Mouse (Mus musculus) thymus, adult 2 months (tissue): ENCODE measurements around the gene Gli3.

ENCODE experiments used
- CTCF ChIP-seq: fragments of 200-500 bp; IDR thresholded peaks from 2 replicates; pipeline ENCODE4 v1.5.1; 2012; ENCODE audit warnings: mild to moderate bottlenecking, control low read depth, low read length, moderate library complexity, borderline replicate concordance; ENCODE audit not compliant: control insufficient read depth, poor library complexity, insufficient read depth; ENCODE audit errors: extremely low read depth
- POLR2A ChIP-seq: fragments of 200-500 bp; IDR thresholded peaks from 2 replicates; pipeline ENCODE4 v1.6.1; 2012; ENCODE audit warnings: mild to moderate bottlenecking, low read length, control low read depth, moderate library complexity; ENCODE audit not compliant: control insufficient read depth, poor library complexity, insufficient read depth; ENCODE audit errors: extremely low read depth

DNA sequence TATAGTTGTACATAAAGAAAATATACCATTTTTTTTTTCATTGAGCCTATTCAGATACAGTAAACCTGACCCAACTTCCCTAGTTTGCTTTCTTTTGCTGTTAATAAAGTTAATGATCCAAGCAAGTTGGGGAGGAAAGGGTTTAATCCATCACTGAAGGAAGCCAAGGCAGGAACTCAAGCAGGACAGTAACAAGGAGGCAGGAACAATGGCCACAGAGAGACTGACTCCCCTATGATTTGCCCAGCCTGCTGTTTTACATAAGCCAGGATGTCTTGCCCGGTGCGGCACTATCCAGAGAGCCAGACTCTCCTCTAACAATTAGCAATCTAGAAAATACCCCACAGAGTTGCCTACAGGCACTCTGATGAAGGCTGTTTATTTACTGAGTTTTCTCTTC lies 17.4 kb upstream of the Gli3 start:
- TF ChIP-seq POLR2A (no peak), CTCF (no peak)
